Mouse (Mus musculus) mouse embryonic stem cell (cell line): Measurements from ENCODE around the gene Sh3bp1.

Source experiments
- in situ Hi-C, 2 experiments: fragments of 300-500 bp; cut with MboI; formaldehyde crosslinking; loops; 1 replicate in 1 of 2; 3 replicates in 1 of 2; pipeline ENCODE4 v1.14.3; 2019 to 2020; ENCODE audit warnings: low sequenced_read_pairs in 2 of 2, low pct_unique_long_range_greater_than_20kb in 1 of 2, mixed read lengths in 1 of 2; ENCODE audit not compliant: unreplicated experiment in 1 of 2

Sh3bp1 gene

DNA sequence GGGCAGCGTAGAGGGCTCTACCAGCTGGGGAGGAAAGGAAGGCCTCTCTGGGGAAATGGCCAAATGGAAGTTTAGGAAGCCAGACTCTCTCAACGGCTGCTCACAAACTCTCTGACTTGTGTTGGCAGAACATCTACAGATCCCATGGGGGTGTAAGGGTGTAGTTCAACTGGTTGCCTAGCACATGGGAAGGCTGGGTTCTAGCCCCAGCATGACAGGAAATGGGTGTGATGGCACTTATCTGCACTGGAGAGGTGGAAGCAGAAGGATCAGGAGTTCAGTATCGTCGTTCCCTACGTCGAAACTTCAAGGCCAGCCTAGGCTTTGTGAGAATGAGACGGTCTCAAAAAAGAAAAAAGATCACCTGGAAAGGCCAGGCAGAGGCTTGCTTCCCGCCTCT is 9.4 kb downstream of the Sh3bp1 start:
- in situ Hi-C loops: no loop called here

DNA sequence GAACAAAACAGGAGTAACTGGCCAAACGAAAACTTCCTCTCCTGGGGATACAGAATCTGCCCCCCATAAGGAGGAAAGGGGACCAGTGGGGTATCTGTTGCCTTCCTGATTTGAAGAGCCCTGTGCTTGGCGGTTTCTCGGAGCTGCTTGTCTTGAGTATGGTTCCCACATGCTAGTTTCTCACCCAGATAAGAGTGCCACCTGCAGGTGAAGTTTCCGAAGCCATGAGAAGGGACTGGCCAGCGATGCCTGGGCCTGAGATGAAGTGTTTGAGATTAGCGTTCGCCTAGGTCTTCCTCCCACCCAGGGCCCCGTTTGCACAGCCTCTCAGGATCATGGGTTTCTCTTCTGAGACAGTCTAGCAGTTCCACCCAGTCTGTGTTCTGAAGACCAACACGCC is 12.5 kb downstream of the Sh3bp1 start:
- in situ Hi-C loops: no loop called here

DNA sequence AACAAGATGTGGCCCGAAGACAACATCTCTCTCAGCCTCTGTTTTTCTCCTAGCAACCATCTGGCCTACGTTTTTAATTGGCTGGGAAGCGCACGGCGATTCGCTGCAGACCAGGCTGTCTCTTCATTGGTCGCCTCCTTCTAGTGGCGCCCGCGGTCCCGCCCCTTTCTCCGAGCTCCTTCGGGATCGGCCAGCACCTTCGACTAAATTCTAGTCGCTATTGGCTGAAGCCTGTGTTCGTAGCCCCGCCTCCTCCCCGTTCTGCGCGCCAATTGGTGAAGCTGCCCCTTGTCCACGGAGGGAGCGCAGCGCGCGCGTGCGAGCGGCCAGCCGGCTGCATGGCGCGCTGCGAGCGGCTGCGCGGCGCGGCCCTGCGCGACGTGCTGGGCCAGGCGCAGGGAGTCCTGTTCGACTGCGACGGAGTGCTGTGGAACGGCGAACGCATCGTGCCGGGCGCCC is 14.1 kb downstream of the Sh3bp1 start, which contains the start of gene Pdxp:
TSS of gene Pdxp (plus strand) at position 288 of the 459 bp plus-strand sequence.
- in situ Hi-C loops: no loop called here

DNA sequence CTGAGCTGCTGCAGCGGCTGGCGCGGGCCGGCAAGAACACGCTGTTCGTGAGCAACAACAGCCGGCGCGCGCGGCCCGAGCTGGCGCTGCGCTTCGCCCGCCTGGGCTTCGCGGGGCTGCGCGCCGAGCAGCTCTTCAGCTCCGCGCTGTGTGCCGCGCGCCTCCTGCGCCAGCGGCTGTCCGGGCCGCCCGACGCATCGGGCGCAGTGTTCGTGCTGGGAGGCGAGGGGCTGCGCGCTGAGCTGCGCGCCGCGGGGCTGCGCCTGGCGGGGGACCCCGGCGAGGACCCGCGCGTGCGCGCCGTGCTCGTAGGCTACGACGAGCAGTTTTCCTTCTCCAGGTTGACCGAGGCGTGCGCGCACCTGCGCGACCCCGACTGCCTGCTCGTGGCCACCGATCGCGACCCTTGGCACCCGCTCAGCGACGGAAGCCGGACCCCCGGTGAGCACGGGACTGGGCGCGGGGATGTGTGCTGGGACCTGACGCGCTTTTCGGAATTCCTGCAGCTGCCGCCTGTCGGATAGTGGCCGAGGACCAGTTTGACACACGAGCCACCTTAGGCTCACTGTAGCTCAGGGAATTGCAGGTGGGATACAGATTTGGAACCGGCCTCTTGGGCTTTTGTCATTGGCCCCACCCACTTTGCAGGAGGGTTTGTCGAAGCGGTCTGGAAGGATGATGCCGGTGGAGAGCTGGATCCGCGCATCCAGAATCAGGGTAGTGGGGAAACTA is 14.7 kb downstream of the Sh3bp1 start:
- in situ Hi-C loops: no loop called here

DNA sequence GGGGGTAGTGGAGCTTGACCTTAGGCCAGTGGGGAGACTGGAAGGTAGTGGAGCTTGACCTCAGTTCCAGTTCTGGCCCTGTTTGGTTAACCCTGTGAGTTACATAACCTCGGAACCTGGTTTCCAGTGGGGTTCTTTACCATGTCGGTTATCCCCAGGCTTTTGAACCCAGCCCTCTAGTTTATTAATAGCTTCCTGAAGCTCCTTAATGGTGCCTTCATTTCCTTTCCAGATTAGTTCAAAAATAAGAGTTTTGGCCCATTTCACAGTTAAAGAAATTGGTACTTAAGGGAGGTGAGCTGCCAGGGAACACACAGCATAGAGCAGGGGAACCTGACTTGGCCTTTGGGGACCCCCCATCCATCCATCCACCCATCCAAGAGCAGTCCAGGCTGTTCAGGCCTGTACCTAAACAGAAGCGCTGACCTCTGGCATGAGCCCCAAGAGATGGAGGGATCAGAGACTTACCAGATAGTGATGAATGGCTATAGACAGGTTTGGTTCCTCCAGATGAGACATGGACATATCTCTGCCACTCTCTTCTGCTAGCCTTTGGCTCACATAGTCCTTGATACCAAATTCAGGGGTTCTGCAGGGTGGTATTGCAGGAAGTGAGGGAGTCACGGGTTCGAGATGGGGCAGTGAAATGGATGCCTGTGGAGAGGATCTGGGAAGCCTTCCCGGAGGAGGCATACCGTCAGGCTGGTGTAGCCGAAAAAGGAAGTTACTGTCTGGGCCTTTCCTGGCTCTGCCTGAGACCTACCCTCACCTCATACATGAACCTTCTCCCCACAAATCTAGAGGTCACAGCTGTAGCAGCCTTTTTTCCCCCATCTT is 15.5 kb downstream of the Sh3bp1 start:
- in situ Hi-C loops: no loop called here

DNA sequence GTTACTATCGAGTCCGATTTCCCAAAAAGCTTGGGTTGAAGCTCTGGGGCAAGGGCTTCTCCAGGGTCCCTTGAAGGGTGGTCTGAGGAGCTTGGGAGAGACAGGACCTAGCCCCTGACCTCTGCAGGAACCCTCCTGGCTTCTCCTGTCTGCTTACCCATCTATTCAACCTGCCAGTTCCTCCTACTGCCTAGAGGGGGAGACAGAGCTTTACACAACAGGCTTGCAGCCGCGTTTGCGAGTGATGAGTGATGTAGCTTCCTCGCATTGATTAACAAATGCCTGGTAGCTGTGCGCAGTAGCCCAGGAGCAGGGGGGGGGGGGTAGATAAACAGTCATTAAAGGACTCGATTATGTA is 16.1 kb downstream of the Sh3bp1 start:
- in situ Hi-C loops: no loop called here

DNA sequence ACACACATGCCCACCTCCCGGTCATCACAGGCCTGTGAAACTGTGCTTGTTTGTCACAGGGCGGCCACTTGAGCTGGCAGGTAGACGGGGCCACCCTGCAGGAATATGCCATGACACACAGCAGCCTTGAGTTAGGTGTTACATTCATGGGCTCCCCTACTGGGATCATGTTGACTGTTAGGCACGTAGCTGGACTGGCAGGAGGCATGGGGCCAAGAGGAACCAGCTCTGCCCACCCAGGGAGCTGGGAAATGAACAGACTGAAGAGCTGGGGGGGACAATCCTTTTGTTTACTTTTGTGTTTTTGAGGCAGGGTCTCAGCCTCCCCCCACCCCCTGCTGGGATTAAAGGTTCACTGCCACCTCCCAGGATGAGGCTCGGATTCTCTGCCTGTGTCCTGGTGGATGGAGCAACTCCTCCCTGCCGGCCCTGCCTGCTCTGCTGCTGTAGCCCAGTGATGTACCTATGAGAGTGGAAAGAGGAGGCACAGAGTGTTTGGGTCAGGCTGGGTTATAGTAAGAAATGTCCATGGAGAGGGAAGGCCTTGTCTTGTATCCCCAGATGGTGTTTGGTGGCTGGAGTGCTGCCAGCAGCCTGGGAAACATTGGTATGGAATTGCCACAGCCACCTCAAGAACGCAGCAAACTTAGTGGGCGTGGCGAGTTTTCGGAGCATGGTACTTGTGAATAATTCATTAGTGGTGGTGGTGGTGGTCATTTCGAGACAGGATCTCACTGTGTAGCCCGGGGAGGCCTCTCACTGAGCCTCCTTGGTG is 16.7 kb downstream of the Sh3bp1 start:
- in situ Hi-C loops: no loop called here

DNA sequence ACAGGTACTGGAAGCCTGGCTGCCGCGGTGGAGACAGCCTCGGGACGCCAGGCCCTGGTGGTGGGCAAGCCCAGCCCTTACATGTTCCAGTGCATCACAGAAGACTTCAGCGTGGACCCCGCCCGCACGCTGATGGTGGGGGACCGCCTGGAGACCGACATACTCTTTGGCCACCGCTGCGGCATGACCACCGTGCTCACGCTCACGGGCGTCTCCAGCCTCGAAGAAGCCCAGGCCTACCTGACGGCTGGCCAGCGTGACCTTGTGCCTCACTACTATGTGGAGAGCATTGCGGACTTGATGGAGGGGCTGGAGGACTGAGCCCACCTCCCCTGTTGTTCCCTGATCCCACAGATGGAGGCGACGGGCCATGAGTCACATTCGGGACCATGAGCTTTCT is 18.6 kb downstream of the Sh3bp1 start:
- in situ Hi-C loops: no loop called here

DNA sequence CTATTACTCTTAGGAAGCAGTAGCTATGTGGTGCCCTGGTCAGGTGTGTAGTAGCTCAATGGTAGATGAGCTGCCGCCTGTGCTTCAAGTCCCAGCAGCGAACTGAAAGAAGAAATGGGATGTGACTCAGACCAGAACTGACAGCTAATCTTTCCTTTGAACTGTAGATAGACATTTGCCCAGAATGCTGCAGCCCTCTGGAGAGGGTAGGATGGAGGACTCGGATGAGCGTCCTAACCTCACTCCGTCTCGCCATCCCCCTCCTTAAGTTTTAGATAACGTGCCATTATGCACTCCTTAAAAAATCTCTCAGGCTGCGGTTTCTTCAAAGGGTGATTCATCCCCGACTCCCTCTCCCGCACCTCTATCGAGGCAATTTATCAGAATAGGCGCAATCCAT is 20.3 kb downstream of the Sh3bp1 start:
- in situ Hi-C loops: no loop called here

DNA sequence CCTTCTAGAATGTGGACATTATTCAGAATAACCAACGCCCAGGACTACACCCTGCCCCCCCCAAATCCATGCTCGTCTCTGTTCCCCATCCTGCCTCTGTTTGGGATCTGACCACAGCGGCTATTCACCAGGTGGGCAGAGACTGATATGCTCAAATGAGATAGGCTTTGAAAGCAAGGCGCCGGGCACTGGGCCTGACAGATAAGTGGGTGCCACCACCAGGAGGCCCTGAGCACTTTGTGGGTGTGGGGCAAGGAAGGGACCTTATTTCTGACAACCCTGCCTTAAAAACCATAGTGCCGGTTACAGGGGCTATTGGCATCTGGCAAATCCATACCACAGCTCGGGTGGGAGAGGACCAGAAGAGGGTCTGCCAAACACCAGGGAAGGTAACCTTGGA is 23.1 kb downstream of the Sh3bp1 start:
- in situ Hi-C loops: no loop called here

DNA sequence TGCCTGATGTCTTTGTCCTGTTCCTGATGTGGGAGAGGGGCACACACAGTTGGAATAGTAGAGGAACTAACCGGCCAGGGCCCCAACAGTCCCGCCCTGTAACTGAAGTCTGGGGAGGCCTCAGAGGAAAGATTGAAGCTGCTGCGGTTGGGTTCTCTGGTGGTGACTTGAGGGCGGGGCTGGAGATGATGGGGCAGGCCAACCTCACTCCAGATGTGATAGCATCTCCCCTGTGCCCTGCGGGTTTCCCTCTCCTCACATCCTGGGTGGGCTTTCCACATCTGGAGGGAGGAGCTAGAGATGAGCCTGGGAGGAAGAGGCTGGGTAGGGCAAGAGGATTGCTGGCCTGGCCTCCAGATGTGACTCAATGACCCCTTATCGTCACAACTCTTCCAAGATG is 24.0 kb downstream of the Sh3bp1 start:
- in situ Hi-C loops: no loop called here

DNA sequence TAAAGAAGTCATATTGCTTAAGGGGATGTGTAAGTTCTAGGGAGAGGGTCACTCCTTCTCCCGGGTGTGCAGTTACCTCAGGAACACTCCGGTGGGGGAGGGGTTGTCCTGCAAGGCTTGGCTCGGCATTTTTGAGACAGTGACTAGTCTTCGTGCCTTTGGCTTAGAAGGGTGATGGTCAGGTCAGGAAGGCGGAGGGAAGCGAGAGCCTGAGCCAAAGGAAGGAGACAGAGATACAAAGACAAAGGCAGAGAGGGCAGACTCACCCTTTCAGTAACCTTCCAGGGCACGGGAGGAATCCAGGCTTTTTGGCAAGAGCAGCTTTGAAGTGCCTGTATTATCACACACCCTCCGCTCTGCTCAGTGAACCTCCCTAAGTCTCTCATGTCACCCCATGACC is 25.6 kb downstream of the Sh3bp1 start:
- in situ Hi-C loops: no loop called here

DNA sequence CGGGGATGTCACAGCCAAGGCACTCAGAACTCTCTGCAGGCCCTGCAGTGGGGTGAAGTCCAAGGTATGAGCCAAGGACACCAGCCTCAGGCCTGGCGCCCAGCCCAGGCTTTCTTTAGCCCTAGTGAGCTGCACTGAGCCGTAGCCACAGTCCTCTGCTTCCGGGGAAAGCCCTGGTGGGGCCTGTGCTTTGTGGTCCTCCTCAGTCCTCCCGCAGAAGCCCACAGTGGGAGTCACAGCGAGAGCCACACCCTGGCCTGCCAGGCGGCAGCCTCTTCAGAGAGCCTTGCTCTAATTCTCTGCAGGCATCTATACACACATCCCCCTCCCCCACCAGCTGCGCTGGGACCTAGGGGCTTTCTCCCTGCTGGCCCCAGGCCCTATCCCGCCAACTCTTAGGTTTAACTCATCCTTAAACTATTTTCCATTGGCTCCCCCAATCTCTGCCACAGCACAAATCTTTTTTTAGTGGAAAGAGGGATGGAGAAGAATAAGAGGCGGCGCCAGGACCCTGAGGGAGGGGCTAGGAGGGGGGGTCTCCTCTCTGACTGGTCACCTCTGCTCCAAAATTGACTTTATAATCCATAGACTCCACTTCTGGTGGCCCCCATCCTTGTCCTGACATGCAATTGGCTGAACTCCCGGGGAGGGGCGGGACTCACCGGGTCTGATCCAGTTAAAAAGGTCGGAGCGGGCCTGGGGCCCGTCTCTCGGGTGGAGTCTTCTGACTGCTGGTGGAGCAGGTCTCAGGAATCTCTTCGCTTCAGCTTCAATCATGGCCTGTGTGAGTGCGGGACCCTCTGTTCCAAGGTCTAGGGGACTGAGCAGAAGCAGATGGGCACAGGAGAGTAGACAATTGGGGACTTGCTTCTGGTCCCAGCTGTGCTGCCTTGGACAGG is 26.7 kb downstream of the Sh3bp1 start, which contains the start of gene Lgals1:
TSS of gene Lgals1 (plus strand) at position 705 of the 899 bp plus-strand sequence.
- in situ Hi-C loops: no loop called here

DNA sequence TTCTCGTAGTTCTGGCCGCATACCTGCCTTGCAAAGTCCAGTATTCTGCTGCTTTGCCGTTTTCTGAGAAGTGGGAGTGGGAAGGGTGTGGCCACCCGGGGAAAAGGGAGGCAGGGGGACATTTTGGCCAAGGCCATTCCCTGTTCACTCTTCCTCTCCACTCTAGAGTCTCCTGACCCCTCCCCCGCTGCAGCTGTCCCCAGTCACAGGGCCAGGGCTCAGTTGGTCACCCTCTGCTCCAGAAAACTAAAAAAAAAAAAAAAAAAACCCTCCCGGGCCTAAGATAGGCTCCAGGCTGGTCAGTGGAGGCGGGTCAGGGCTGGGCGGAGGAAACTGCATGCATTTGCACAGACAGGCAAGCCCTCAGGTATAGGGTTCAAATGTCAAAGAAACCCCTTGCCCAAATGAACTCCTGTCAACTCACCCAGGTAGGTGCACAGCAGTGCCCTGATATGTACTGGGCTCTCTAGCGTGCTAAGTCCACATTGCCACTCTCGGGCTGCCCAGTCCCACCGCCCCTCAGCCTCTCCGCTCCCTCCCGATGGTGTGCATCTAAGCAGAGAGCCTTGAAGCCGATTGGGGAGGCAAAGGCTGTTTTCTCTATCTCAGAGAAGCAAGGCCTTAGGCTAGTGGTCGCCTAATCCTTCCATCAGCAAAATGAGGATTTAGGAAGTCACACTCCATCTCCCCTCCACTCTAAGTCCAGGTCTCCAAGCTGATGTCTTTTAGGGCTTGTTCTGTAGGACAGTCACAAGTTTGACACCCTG is 27.6 kb downstream of the Sh3bp1 start:
- in situ Hi-C loops: no loop called here

DNA sequence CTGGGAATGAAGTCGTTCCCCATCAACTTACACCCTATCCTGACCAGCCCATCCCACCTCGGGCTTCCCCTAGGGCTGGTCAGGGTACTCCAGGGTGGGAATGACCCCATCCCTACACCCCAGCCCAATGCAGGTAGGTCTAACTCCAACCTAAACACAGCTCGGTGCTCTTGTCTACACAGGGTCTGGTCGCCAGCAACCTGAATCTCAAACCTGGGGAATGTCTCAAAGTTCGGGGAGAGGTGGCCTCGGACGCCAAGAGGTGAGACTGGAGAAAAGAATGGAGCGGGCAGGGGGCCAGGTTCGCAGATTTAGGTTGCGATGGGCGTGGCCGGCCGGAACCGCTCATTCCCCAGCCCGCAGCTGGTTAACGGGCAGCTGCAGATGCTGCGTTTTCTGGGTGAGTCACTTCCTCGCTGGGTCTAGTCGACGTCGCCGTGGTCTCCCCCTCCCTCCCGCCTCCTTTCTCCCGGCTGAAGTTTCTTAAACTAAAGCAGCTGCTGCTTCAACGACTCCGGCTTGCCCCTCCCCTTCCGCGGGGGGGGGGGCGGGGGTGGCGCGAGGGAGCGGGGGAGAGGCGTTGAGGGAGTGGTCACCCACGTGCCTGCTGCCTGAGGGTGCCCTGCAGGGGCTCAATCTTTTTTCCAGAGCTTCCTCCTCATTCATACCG is 28.4 kb downstream of the Sh3bp1 start:
- in situ Hi-C loops: no loop called here

DNA sequence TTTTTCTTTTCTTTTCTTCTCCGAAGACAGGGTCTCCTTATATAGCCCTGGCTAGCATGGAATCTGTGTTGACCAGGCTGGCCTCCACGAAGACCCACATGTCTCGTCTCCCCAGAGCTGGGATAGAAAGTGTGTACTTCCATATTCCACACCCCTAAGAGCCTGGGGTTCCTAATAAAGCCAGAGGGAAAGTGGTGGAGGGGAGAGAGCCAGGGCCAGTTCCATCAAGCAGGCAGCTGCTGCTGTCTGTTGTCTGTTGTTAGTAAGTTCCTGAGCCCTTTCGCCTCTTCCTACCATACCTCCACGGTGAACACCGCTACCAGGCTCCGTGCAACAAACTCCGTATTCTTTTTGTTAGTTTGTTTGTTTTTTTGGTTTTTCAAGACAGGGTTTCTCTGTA is 29.0 kb downstream of the Sh3bp1 start:
- in situ Hi-C loops: no loop called here

DNA sequence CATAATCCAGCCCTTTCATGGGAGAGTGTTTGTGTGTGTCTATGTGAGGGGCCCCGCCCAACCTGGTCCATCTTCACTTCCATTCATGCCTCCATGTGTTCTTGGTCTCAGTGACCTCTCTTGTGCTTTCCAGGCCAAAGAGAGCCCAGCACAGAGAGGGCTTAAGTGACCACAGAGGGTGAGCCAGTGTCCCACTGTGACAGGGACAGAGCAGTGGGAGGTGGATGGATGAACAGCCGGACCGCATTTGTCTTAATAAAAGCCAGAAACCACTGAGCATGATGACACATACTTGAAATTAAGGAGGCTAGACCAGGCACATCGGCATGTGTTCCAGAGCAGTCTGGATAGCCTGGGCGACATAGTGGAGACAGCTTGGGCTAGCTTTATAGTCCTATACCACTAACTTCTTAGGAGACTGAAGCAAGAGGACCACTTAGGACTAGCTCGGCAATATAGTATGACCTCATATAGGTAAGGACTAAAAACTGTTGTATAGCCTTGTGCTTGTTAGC is 30.7 kb downstream of the Sh3bp1 start:
- in situ Hi-C loops: no loop called here
